Mouse (Mus musculus) kidney, postnatal 0 days (tissue): ENCODE measurements around the gene Ccdc103. TPM values are rescaled to one million over a fixed set of nuclear protein-coding genes. Genes with fewer than 3 reads are reported as not detected.

Experiments used
- ATAC-seq: fragments of 200-750 bp; cut with Nextera tagmentation; replicated peaks from 2 replicates; pipeline ENCODE4 v1.8.0; 2017; ENCODE audit warnings: low read depth, moderate number of reproducible peaks, moderate TSS enrichment, moderate library complexity; ENCODE audit not compliant: low FRiP score
- DNase-seq: peaks from one replicate; pipeline ENCODE4 v3.0.0-alpha.2; 2016; ENCODE audit warnings: low spot score
- H3K27ac ChIP-seq: fragments of 300-500 bp; sonication (generic); 2 replicates; pipeline ENCODE4 v1.5.1; 2014; ENCODE audit warnings: mild to moderate bottlenecking
- H3K27me3 ChIP-seq: fragments of 300-500 bp; sonication (generic); 2 replicates; pipeline ENCODE4 v1.6.1; 2014; ENCODE audit warnings: low read length, mixed read lengths; ENCODE audit not compliant: insufficient read depth
- H3K36me3 ChIP-seq: fragments of 300-500 bp; sonication (generic); 2 replicates; pipeline ENCODE4 v1.6.1; 2014; ENCODE audit warnings: low read length, mixed read lengths; ENCODE audit not compliant: insufficient read depth
- H3K4me1 ChIP-seq: fragments of 300-500 bp; sonication (generic); replicated peaks from 2 replicates; pipeline ENCODE4 v1.6.1; 2014; ENCODE audit warnings: antibody characterized with exemption, low read length, mixed read lengths; ENCODE audit not compliant: insufficient read depth
- H3K4me2 ChIP-seq: fragments of 300-500 bp; sonication (generic); 2 replicates; pipeline ENCODE4 v1.6.1; 2014; ENCODE audit warnings: mild to moderate bottlenecking, low read length, moderate library complexity, mixed read lengths
- H3K4me3 ChIP-seq: fragments of 300-500 bp; sonication (generic); replicated peaks from 2 replicates; pipeline ENCODE4 v1.5.1; 2014; ENCODE audit warnings: low read depth, low read length
- H3K9ac ChIP-seq: fragments of 300-500 bp; sonication (generic); 2 replicates; pipeline ENCODE4 v1.6.1; 2014; ENCODE audit warnings: low read depth, low read length
- H3K9me3 ChIP-seq: fragments of 300-500 bp; sonication (generic); replicated peaks from 2 replicates; pipeline ENCODE4 v1.6.1; 2016; ENCODE audit warnings: low read length, inconsistent platforms, mixed read lengths
- CTCF ChIP-seq: IDR thresholded peaks from 2 replicates; pipeline ENCODE4 v1.5.1; 2016; ENCODE audit warnings: antibody characterized with exemption, low read depth, mild to moderate bottlenecking, moderate library complexity
- WGBS: fragments of 180-500 bp; shearing (Covaris S2); extraction: QIAGEN DNeasy Blood & Tissue Kit; methylation state at CpG from one replicate; pipeline ENCODE4 v1.1.7; 2014; 5-methylcytosine and 5-hydroxymethylcytosine counted together
- polyA plus RNA-seq: library from polyadenylated mRNA; unstranded; fragments of >200 nt; fragmentation: Nextera tagmentation; extraction: Ambion mirVana; gene quantifications from 2 replicates; pipeline ENCODE4 v1.2.1, GENCODE M21; 2015

Ccdc103 gene
- 1.8 and 2.1 TPM in 2 replicates for polyA plus RNA-seq

- H3K4me1 ChIP-seq = peaks cover 11% of the 10 kb centered on the region; the same call in 1 of the 2 replicates
- ATAC-seq = peak; percentile 91
- no peaks in the 10 kb centered on the region for H3K9me3 ChIP-seq
- peak within 1 kb of the TSS; percentile 77 for H3K4me3 ChIP-seq
- no peak for TF ChIP-seq CTCF
- H3K27me3 ChIP-seq = no peaks in the 10 kb centered on the region
- peak within 1 kb of the TSS; percentile 83 for H3K27ac ChIP-seq
- H3K4me2 ChIP-seq = peak within 1 kb of the TSS; percentile 61
- H3K9ac ChIP-seq = peak within 1 kb of the TSS; percentile 76
- 0 out of 2 replicates have a peak, but pooled peaks cover 12% of the 10 kb centered on the region for H3K36me3 ChIP-seq
- under 1% methylated on average over 62 of the region's 62 CpGs for WGBS
- DNase-seq = peak; percentile 97
Observed at GRCm38 (mm10) chr11:102880585-102881313, at the start of gene Ccdc103, which contains the start of gene Eftud2. TSS of gene Ccdc103 (plus strand) at chr11:102881204. TSS of gene Eftud2 (minus strand) at chr11:102880985.

DNA sequence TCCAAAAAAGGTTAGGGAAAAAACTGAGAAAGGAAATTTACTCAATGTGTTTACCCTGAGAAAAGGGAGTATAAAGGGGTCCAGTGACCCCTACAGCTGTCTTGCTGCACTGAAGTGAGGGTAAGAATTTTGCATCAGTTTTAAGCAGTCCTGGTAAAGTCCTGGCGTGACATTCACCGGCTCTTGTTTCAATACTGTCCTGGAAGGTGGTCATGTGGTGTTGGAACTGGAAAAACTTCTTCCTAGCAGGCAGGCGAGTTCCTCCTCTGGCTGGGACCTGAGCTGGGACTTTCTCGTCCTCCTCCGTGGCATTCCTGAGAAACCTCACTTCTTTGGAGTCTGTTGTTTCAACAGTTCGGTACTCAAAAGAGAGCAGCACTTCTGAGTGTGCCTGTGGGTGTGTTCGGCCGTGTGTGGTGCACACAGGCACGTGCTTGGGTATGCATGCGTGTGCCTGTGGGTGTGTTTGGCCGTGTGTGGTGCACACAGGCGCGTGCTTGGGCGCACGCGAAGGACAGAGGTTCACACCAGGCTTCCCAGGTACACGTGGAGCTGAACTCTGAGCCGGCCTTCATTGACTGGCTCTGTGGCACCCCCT lies 48.2 kb upstream of the Ccdc103 start:
- peak; percentile 62 for DNase-seq
- peak; percentile 46; the same call in 1 of the 2 replicates for ATAC-seq
- H3K9me3 ChIP-seq = no peaks in the 10 kb centered on the region
- no peak overlapping the region for H3K4me3 ChIP-seq
- TF ChIP-seq CTCF = peak; percentile 17; the same call in 1 of the 2 replicates
- 0 out of 2 replicates have a peak, but pooled peaks cover 4% of the 10 kb centered on the region for H3K4me1 ChIP-seq
- no peak overlapping the region for H3K4me2 ChIP-seq
- no peaks in the 10 kb centered on the region for H3K36me3 ChIP-seq
- 35% methylated on average over 18 of the region's 18 CpGs for WGBS
- H3K27ac ChIP-seq = peak overlapping the region; percentile 42; the same call in 1 of the 2 replicates
- H3K27me3 ChIP-seq = no peaks in the 10 kb centered on the region
- H3K9ac ChIP-seq = no peak overlapping the region

DNA sequence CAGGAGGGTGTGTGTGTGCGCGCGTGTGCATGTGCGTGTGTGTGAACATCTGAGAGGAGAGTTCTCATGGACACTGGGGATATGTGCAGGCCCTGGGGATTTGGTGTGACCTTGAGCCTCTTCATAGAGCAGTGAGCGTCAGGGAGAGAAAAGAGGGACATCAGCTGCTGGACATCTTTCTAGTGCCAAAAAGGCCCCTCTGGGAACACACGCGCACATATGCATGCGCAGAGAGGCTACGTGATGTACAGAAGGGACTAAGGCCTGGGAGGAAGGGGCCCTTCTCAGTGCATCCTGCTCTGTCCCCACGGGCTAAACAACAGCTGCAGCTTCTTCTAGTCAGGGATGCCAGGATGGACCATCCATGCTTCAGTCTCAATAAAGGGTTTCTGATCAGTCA lies 46.8 kb upstream of the Ccdc103 start:
- no peak for ATAC-seq
- Histone ChIP-seq H3K4me2 (no peak overlapping the region), H3K9ac (no peak overlapping the region), H3K27ac (no peak overlapping the region), H3K27me3 (no peaks in the 10 kb centered on the region), H3K9me3 (no peaks in the 10 kb centered on the region), H3K4me3 (no peak overlapping the region), H3K36me3 (peaks cover 13% of the 10 kb centered on the region; the same call in 1 of the 2 replicates), H3K4me1 (0 out of 2 replicates have a peak, but pooled peaks cover 4% of the 10 kb centered on the region)
- WGBS = 83% methylated on average over 10 of the region's 10 CpGs
- no peak for TF ChIP-seq CTCF
- no peak for DNase-seq

- Histone ChIP-seq H3K27me3 (no peaks in the 10 kb centered on the region), H3K4me3 (no peak within 1 kb of the TSS), H3K36me3 (peaks cover 24% of the 10 kb centered on the region; the same call in 1 of the 2 replicates), H3K4me2 (no peak within 1 kb of the TSS), H3K4me1 (0 out of 2 replicates have a peak, but pooled peaks cover 4% of the 10 kb centered on the region), H3K9ac (no peak within 1 kb of the TSS), H3K9me3 (no peaks in the 10 kb centered on the region), H3K27ac (peak within 1 kb of the TSS; percentile 19; the same call in 1 of the 2 replicates)
- no peak for DNase-seq
- no peak for ATAC-seq
- TF ChIP-seq CTCF = no peak
- 55% methylated on average over 4 of the region's 4 CpGs for WGBS
Observed at GRCm38 (mm10) chr11:102835549-102835948, 45.5 kb upstream of the Ccdc103 start, which contains the start of gene Higd1b. TSS of gene Higd1b (plus strand) at chr11:102835849.

- H3K36me3 ChIP-seq = peaks cover 28% of the 10 kb centered on the region; the same call in 1 of the 2 replicates
- H3K27ac ChIP-seq = peak overlapping the region; percentile 19; the same call in 1 of the 2 replicates
- no peak for TF ChIP-seq CTCF
- H3K4me2 ChIP-seq = no peak overlapping the region
- ATAC-seq = no peak
- 0 out of 2 replicates have a peak, but pooled peaks cover 4% of the 10 kb centered on the region for H3K4me1 ChIP-seq
- no peak for DNase-seq
- no peaks in the 10 kb centered on the region for H3K27me3 ChIP-seq
- H3K4me3 ChIP-seq = no peak overlapping the region
- H3K9me3 ChIP-seq = no peaks in the 10 kb centered on the region
- WGBS = 65% methylated on average over 9 of the region's 9 CpGs
- H3K9ac ChIP-seq = no peak overlapping the region
Observed at GRCm38 (mm10) chr11:102836146-102836545, 44.9 kb upstream of the Ccdc103 start.

- no peak for TF ChIP-seq CTCF
- ATAC-seq (no peak), DNase-seq (no peak)
- H3K27me3 ChIP-seq = no peaks in the 10 kb centered on the region
- 86% methylated on average over 1 of the region's 1 CpGs for WGBS
- H3K9me3 ChIP-seq = no peaks in the 10 kb centered on the region
- no peak overlapping the region for H3K4me3 ChIP-seq
- no peak overlapping the region for H3K4me2 ChIP-seq
- 0 out of 2 replicates have a peak, but pooled peaks cover 4% of the 10 kb centered on the region for H3K4me1 ChIP-seq
- no peak overlapping the region for H3K27ac ChIP-seq
- H3K36me3 ChIP-seq = peaks cover 38% of the 10 kb centered on the region
- H3K9ac ChIP-seq = no peak overlapping the region
Observed at GRCm38 (mm10) chr11:102837385-102837784, 43.6 kb upstream of the Ccdc103 start.
